Mouse (Mus musculus) spleen, adult 2 months (tissue): ENCODE data around the gene Tnfaip8l1.

Source experiments
- CTCF ChIP-seq: fragments of 200-500 bp; IDR thresholded peaks from 2 replicates; pipeline ENCODE4 v1.5.1; 2011; ENCODE audit warnings: mild to moderate bottlenecking, inconsistent platforms; ENCODE audit not compliant: insufficient read depth, insufficient read length, insufficient replicate concordance; ENCODE audit errors: extremely low read depth
- POLR2A ChIP-seq: fragments of 200-500 bp; IDR thresholded peaks from 2 replicates; pipeline ENCODE4 v1.6.1; 2011; ENCODE audit warnings: low read depth, low read length, inconsistent platforms

DNA sequence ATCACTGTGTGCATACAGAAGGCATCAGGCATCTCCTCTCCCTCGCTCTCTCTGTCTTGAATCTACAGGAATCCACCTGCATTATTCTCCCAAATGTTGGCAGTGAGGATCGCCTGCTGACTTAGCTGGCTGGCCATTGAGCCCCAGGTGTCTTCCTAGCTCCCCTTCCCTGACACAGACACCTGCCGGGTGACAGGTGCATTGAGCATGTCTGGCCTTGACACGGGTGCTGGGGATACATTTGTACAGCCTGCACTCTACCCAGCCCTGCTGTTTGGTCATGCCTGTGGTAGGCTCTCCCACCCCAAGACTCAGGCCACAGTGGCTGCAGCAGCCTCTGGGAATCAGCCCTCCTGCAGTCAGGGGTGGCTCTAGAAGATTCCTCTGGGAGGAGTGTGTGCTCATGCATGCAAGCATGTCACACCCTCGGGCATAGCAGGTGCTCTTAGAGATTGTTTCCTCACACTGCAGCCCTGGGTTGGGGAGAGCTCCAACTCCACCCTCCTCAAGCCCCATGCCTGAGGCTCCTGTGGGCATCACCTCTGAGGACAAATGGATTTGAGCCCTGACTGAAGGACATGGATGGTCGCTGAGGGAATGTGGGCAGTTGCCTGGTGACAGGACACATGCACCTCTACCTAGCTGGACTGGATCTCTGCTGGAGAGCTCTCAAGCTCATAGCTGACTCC is 44.9 kb downstream of the Tnfaip8l1 start:
- TF ChIP-seq CTCF (no peak), POLR2A (no peak)
